Mouse (Mus musculus) forebrain, embryonic 11.5 days (tissue): ENCODE data around the gene Notum. TPM values are rescaled to one million over a fixed set of nuclear protein-coding genes. Genes with fewer than 3 reads are reported as not detected.
"Not testable (repeated sequence)": the region's sequence is repeated elsewhere in the genome, so short reads cannot be mapped to it uniquely, and the experiment has no call there.

Source experiments
- ATAC-seq: fragments of 200-750 bp; cut with Nextera tagmentation; replicated peaks from 2 replicates; pipeline ENCODE4 v1.8.0; 2017; ENCODE audit warnings: moderate TSS enrichment; ENCODE audit not compliant: low FRiP score
- DNase-seq: peaks from one replicate; pipeline ENCODE4 v3.0.0-alpha.2; 2017; ENCODE audit warnings: low spot score
- H3K27ac ChIP-seq: fragments of 300-500 bp; sonication (generic); 2 replicates; pipeline ENCODE4 v1.5.1; 2014; ENCODE audit warnings: low read depth, low read length
- H3K27me3 ChIP-seq: fragments of 300-500 bp; sonication (generic); 2 replicates; pipeline ENCODE4 v1.6.1; 2014; ENCODE audit warnings: mild to moderate bottlenecking, low read length, mixed read lengths; ENCODE audit not compliant: control insufficient read depth, insufficient read depth
- H3K36me3 ChIP-seq: fragments of 300-500 bp; sonication (generic); 2 replicates; pipeline ENCODE4 v1.6.1; 2014; ENCODE audit warnings: mild to moderate bottlenecking, low read length, moderate library complexity, mixed read lengths; ENCODE audit not compliant: control insufficient read depth, insufficient read depth
- H3K4me1 ChIP-seq: fragments of 300-500 bp; sonication (generic); replicated peaks from 2 replicates; pipeline ENCODE4 v1.6.1; 2014; ENCODE audit warnings: low read length, mixed read lengths; ENCODE audit not compliant: control insufficient read depth, insufficient read depth
- H3K4me2 ChIP-seq: fragments of 300-500 bp; sonication (generic); 2 replicates; pipeline ENCODE4 v1.6.1; 2014; ENCODE audit warnings: low read depth, mild to moderate bottlenecking, low read length, moderate library complexity, mixed read lengths; ENCODE audit not compliant: severe bottlenecking
- H3K4me3 ChIP-seq: fragments of 300-500 bp; sonication (generic); 2 replicates; pipeline ENCODE4 v1.5.1; 2014; ENCODE audit warnings: low read depth, low read length
- H3K9ac ChIP-seq: fragments of 300-500 bp; sonication (generic); 2 replicates; pipeline ENCODE4 v1.6.1; 2014; ENCODE audit warnings: low read length
- H3K9me3 ChIP-seq: fragments of 300-500 bp; sonication (generic); 2 replicates; pipeline ENCODE4 v1.6.1; 2016; ENCODE audit warnings: low read length, mixed read lengths; ENCODE audit not compliant: control insufficient read depth
- WGBS: fragments of 180-500 bp; shearing (Covaris S2); extraction: QIAGEN DNeasy Blood & Tissue Kit; methylation state at CpG from one replicate; pipeline ENCODE4 v1.1.7; 2014; 5-methylcytosine and 5-hydroxymethylcytosine counted together
- polyA plus RNA-seq: library from polyadenylated mRNA; unstranded; fragments of >200 nt; fragmentation: Nextera tagmentation; extraction: Ambion mirVana; gene quantifications from 2 replicates; pipeline ENCODE4 v1.2.1, GENCODE M21; 2014

Notum gene
- polyA plus RNA-seq, 1 experiment from 2014 or later = 0.61 TPM

DNA sequence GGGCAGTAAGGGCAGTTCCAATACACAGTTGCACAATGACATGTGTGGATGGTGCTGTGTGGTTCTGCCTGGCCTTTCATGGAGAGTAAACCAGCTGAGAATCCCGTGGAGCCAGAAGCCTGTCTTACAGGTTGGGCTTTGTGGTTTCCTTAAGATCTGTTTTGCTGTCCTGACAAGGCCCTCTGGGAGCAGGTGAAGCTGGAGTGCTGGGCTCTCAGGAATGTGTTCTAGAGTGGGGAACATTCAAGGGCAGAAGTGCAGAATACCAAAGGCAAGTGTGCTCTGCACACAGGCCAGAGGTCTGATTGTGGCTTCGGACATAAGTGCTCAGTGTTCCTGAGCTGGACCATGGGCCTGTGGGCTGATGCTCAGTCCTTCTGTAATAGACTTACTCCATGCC lies 23.7 kb upstream of the Notum start:
- Histone ChIP-seq H3K4me1 (0 out of 2 replicates have a peak, but pooled peaks cover 2% of the 10 kb centered on the region), H3K9me3 (no peaks in the 10 kb centered on the region), H3K9ac (no peak overlapping the region), H3K27ac (no peak overlapping the region), H3K27me3 (no peaks in the 10 kb centered on the region), H3K36me3 (peaks cover 3% of the 10 kb centered on the region; the same call in 1 of the 2 replicates), H3K4me3 (no peak overlapping the region), H3K4me2 (no peak overlapping the region)
- 89% methylated on average over 2 of the region's 2 CpGs for WGBS
- ATAC-seq (no peak), DNase-seq (no peak)

DNA sequence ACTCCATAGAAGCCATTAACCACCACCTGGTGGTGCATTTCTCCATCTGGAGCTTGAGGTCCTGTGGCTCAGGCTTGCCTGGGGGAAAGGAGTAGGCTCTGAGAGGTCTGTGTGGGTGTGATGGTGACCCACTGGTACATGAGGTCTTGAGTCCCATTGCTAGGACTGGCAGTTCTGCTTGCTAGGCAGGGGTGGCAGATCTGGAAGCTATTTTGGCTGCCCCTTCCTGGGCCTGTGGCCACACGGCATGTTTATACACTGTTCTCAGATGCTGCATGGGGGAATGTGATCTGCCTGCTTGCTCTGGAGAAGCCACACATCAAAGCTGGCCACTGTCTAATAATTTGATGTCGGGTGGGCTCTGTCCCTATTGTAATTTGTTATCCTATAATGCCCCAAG lies 23.1 kb upstream of the Notum start:
- no peak for ATAC-seq
- Histone ChIP-seq H3K9me3 (no peaks in the 10 kb centered on the region), H3K4me2 (no peak overlapping the region), H3K36me3 (peaks cover 3% of the 10 kb centered on the region; the same call in 1 of the 2 replicates), H3K27me3 (no peaks in the 10 kb centered on the region), H3K9ac (no peak overlapping the region), H3K4me3 (no peak overlapping the region), H3K27ac (no peak overlapping the region), H3K4me1 (0 out of 2 replicates have a peak, but pooled peaks cover 2% of the 10 kb centered on the region)
- DNase-seq = no peak
- WGBS = 78% methylated on average over 2 of the region's 2 CpGs

DNA sequence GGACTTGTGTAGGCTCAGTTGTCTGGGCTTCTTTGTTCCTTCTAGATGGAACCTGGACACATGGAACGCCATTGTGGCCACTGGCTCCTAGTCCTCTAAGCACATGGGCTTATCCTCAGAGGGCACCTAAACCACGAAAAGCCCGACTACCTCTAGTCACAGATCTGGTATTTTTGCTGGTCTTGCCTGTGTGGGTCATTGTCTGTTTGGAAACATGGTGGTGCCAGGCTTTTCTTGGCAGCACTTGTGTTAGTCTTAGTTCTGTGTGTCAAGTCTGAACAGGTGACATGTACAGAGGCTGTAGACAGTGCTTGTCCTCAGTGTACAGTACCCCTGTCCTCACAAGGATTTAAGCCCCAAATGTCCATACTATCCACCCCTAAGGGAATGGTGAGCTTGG lies 22.6 kb upstream of the Notum start:
- DNase-seq (no peak), ATAC-seq (no peak)
- 0 out of 2 replicates have a peak, but pooled peaks cover 2% of the 10 kb centered on the region for H3K4me1 ChIP-seq
- no peak overlapping the region for H3K27ac ChIP-seq
- WGBS = 93% methylated on average over 3 of the region's 3 CpGs
- no peak overlapping the region for H3K4me2 ChIP-seq
- no peak overlapping the region for H3K4me3 ChIP-seq
- H3K36me3 ChIP-seq = peaks cover 4% of the 10 kb centered on the region; the same call in 1 of the 2 replicates
- H3K27me3 ChIP-seq = no peaks in the 10 kb centered on the region
- no peak overlapping the region for H3K9ac ChIP-seq
- H3K9me3 ChIP-seq = no peaks in the 10 kb centered on the region

DNA sequence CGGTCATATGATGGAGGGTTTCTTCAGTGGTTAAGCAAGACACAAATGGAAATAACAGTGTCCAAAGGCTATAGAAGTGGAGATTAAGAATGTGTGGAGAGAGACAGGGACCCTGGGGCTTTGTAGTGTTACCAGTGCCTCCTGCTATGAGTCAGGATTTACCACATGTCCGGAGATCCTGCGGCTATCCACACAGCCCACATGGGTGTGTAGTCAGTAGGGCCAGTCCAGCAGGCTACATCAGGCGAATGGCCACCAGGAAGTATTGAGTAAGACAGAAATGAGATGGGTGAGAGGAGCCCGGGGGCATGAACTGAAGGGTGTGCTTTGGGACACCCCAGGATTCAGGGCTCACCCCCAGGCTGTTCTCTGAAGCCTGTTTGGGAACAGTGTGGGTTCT lies 21.7 kb upstream of the Notum start:
- ATAC-seq (no peak), DNase-seq (no peak)
- WGBS = 92% methylated on average over 5 of the region's 5 CpGs
- Histone ChIP-seq H3K9me3 (no peaks in the 10 kb centered on the region), H3K27me3 (no peaks in the 10 kb centered on the region), H3K4me1 (0 out of 2 replicates have a peak, but pooled peaks cover 2% of the 10 kb centered on the region), H3K4me3 (no peak overlapping the region), H3K4me2 (no peak overlapping the region), H3K9ac (no peak overlapping the region), H3K36me3 (peaks cover 7% of the 10 kb centered on the region; the same call in 1 of the 2 replicates), H3K27ac (no peak overlapping the region)

DNA sequence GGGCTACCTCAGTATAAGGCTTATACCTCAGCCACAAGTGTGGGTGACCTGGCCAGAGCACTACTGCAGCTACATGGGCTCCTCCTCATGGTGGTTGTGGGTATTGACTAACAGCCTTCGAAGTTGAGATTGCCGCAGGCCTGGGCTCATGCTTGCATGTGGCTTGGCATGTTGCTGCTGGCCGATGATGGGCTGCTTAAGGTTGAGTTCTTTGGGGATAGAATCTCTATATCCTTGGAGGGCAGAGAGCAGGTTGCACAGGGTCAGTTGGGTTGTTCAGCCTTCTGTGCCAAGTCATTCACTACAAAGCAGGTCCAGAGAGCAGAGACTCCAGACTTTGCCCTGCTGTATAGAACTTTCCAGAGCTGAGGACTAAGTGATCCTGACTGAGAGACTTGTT lies 18.9 kb upstream of the Notum start:
- H3K36me3 ChIP-seq = peaks cover 7% of the 10 kb centered on the region; the same call in 1 of the 2 replicates
- DNase-seq (no peak), ATAC-seq (no peak)
- no peaks in the 10 kb centered on the region for H3K4me1 ChIP-seq
- no peak overlapping the region for H3K9ac ChIP-seq
- 75% methylated on average over 3 of the region's 3 CpGs for WGBS
- no peaks in the 10 kb centered on the region for H3K9me3 ChIP-seq
- no peak overlapping the region for H3K27ac ChIP-seq
- no peaks in the 10 kb centered on the region for H3K27me3 ChIP-seq
- no peak overlapping the region for H3K4me2 ChIP-seq
- H3K4me3 ChIP-seq = no peak overlapping the region

DNA sequence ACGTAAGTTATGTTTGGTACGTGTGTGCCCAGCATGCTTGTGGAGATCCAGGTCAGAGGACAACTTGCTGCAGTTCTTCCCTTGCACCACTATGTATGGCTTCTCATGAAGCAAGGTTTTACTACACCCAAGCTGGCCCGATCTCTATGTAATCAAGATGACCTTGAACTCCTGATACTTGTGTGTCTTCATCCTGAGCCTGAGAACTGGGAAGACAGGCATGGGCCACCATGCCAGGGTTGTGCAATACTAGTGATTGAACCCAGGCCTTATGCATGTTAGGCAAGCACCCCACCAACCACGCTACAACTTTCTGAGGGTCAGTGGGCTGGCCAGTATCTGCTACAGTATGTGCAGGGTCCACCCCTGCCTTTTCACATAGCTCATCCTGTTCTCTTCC lies 16.0 kb upstream of the Notum start:
- Histone ChIP-seq H3K4me3 (no peak overlapping the region), H3K9me3 (no peaks in the 10 kb centered on the region), H3K4me1 (peaks cover 3% of the 10 kb centered on the region; the same call in 1 of the 2 replicates), H3K27ac (no peak overlapping the region), H3K4me2 (no peak overlapping the region), H3K9ac (no peak overlapping the region), H3K36me3 (peaks cover 7% of the 10 kb centered on the region; the same call in 1 of the 2 replicates), H3K27me3 (no peaks in the 10 kb centered on the region)
- DNase-seq (no peak), ATAC-seq (no peak)
- WGBS = 93% methylated on average over 4 of the region's 4 CpGs

DNA sequence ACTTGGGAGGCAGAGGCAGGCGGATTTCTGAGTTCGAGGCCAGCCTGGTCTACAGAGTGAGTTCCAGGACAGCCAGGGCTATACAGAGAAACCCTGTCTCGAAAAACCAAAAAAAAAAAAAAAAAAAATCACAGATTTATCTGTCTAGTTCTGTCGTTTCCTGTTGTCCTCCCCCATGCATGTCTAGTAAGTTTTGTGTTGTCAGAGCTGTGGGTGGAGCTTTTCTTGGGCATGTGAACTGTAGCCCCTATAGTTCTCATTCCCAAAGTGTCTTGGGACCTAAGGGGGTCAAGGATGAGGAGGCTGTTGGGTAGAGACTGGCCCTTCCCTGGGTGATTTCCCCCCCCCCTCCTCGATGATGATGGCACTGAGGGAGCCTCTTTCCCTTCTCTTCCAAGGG lies 14.9 kb upstream of the Notum start:
- WGBS = 83% methylated on average over 3 of the region's 5 CpGs
- H3K4me3 ChIP-seq, H3K9ac ChIP-seq, H3K27ac ChIP-seq, H3K36me3 ChIP-seq, H3K9me3 ChIP-seq, H3K4me2 ChIP-seq, H3K4me1 ChIP-seq, H3K27me3 ChIP-seq, ATAC-seq, DNase-seq: not testable (repeated sequence)

DNA sequence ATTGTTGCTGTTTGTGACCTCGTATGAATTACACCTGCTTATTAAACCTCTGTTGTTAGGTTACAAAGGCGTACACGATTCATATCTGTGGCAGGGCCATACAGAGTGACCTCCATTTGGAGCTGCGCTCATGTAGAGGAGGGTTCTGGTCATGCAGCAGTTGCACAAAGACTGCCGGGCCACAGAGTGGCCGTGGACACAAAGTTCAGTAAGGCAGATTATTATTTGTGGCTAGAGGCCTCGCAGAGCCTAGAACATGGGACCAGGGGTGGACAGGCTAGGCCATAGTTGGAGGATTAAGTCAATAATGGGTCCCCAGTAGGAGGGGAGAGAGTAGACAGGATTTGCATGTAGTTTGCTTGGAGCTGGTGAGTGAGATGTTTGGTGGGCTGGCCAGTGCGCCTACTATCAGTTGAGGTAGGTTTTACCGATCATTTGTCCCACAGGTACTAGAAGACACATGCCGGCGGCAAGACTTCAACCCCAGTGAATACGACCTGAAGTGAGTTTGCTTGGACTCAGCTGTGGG lies 12.7 kb upstream of the Notum start:
- H3K36me3 ChIP-seq = peaks cover 4% of the 10 kb centered on the region; the same call in 1 of the 2 replicates
- DNase-seq = no peak
- peak; percentile 16; the same call in 1 of the 2 replicates for ATAC-seq
- H3K4me2 ChIP-seq = peak overlapping the region; percentile 56
- H3K4me3 ChIP-seq = peak overlapping the region; percentile 76
- no peaks in the 10 kb centered on the region for H3K27me3 ChIP-seq
- WGBS = 42% methylated on average over 12 of the region's 12 CpGs
- peak overlapping the region; percentile 83 for H3K9ac ChIP-seq
- H3K4me1 ChIP-seq = peaks cover 3% of the 10 kb centered on the region; the same call in 1 of the 2 replicates
- H3K27ac ChIP-seq = peak overlapping the region; percentile 25; the same call in 1 of the 2 replicates
- H3K9me3 ChIP-seq = no peaks in the 10 kb centered on the region
